Mouse (Mus musculus): ENCODE measurements at regions not wholly inside any gene's neighbourhood (a gene's known extent, or its start where the extent isn't known, plus 50 kb on each side); places are given as distances from the start of the nearest gene placed in this dataset.

- DNase-seq (ENCODE audit: low read depth, low spot score), result no peak
Measured at GRCm38 (mm10) chr3:149503992-149504391, 513.6 kb upstream of the Adgrl2 start.

DNA sequence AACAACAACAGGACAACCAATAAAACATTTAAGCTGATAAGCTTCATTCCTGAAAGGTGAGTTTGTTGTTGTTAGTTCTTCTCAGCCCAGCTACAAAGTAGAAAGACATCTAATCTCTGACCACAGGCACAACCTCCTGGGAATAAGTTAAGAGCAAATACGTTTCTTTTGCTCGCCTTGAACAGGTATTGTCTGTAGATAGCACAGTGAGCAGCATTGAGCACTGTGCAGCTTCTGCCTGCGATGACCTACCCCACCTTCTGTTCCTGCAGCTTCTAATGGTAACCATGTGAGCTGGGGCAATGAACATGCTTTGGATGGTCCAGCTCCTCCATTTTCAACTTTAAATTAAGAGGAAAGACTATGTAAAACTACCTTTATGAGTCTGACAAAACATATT is 509.8 kb upstream of the Adgrl2 start:
- DNase-seq (ENCODE audit: low read depth, low spot score), result no peak

GRCm38 (mm10) chr3:149498765-149499164 is 508.4 kb upstream of the Adgrl2 start:
- no peak for DNase-seq (ENCODE audit: low read depth, low spot score)

DNA sequence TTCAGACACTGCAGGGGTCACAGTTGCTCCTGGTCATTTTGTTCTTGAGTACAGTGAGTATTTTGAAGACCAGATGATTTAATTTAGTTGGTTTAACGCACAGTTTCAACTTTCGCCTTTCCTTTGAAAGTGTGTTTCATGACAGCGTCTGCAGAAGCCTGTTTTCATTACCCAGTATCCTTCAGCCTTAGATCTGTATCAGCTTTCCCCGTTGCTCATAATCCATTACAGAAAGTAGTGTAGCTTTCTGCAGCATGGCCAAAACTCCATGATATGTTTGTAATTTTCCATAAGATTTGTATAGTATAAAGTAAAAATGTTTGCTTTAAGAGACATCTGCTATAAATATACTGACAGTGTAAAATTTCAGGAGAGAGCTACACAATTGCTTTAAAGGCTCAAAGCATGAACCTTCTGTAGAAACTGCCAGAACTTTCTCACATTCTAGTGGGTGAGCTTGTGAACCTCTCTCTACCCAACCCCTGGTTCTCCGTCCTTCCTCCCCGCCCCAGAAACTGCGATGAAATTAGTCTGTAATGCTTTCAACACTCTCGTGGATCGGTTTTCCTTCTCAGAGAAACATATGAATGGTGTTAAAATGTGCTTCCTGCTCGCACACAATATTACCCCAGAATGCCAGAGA is 506.6 kb upstream of the Adgrl2 start:
- no peak for DNase-seq (ENCODE audit: low read depth, low spot score)

DNA sequence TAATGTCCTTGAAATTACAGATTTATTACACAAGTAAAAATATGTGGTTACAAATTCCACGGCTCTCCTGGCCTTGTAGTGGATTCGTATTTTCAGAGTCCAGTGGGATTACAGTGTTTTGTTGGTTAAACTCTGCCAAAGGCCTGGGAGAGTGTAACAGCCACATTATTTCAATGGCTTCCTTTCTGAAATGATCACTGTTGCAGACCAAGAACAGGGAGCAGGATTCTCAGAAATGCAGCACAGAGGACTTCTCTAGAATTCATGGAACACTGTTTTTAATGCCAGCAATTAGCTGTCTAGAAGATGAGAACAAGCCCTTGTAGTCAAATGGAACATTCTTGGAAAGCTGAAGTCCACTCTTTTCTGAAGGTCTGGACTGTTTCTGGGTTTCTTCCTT is 505.8 kb upstream of the Adgrl2 start:
- no peak for DNase-seq (ENCODE audit: low read depth, low spot score)

DNA sequence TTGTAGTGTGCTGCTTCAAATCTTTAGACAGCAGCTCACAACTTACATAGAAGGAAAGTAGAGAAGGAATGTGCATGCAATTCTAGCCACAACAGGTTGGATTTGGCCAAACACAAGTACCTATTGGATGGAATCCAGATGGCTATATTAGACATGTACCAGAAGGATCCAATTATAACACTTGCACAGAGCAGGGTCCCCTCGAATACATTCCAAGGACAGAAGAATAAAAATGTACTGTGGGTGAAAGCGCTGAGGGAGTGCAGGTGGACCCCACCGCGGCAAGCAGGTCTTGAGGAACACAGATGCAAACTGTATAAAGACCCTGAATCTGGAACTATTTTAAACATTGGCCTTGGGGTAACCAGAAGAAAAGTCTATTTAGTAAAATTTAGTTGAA is 497.8 kb upstream of the Adgrl2 start:
- DNase-seq (ENCODE audit: low read depth, low spot score), result no peak

GRCm38 (mm10) chr3:149485406-149485805 is 495.1 kb upstream of the Adgrl2 start:
- DNase-seq (ENCODE audit: low read depth, low spot score), result no peak

- no peak for DNase-seq (ENCODE audit: low read depth, low spot score)
Measured at GRCm38 (mm10) chr3:149484319-149484718, 494.0 kb upstream of the Adgrl2 start.

DNA sequence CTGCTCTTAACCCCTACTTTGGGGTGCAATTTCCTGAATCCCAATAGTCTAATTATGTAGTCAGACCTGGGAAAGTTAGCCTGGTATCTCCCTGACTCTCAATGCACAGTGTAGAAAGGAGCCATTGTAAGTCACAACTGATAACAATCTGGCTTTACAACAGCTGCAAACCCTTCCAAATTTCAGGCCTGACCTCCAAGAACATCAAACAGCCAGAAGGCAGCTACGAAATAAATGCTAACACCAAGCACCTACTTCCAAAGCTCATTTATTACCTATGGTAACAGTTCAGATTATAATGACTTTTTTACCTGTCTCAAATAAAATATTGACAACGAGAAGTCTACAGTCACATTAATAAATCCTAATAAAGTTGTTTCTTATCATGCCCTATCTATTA is 485.8 kb upstream of the Adgrl2 start:
- DNase-seq (ENCODE audit: low read depth, low spot score), result no peak

DNA sequence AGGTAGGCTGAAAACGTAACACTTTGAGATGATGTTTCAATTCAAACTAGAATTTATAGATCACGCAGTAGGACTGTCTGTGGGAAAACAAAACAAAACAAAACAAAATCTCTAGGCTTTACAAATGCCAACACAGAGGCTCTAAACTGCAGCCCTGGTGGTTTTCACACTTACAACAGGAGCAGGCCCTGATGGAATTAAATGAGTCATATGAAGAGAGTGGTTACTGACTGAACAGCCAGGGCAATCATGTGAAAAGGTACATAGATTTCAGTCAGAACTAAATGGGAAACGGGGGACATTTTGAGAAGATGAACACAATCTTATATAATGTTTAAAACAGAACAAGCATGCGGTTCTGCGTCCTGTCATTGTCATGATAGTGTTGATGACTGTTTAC is 476.6 kb upstream of the Adgrl2 start:
- DNase-seq (ENCODE audit: low read depth, low spot score), result no peak

GRCm38 (mm10) chr3:149464603-149465002 is 474.2 kb upstream of the Adgrl2 start:
- DNase-seq (ENCODE audit: low read depth, low spot score), result no peak

GRCm38 (mm10) chr3:149462121-149462541 is 471.8 kb upstream of the Adgrl2 start:
- no peak for DNase-seq (ENCODE audit: low read depth, low spot score)

DNA sequence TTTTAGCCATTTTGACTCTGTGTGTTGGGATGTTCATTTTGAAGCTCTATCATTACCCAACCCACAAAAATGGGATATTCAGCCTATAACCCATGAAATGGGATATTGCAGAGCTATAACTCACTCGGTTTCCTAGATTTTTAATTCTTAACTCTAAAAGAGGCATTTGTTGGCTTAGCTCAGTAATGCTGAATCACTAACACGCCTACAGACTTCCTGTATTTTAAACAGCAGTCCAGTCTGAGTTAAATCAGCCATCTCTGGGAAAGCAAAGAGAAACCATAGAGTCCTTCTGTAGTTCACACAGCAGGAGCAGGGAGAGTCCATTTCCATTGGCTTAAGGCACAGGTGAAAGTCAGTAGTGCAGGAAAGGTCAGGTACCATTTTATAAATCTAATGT is 471.3 kb upstream of the Adgrl2 start:
- DNase-seq (ENCODE audit: low read depth, low spot score), result no peak

GRCm38 (mm10) chr3:149449376-149449775 is 459.0 kb upstream of the Adgrl2 start:
- no peak for DNase-seq (ENCODE audit: low read depth, low spot score)

GRCm38 (mm10) chr3:149445991-149446564 is 455.7 kb upstream of the Adgrl2 start:
- no peak for DNase-seq (ENCODE audit: low read depth, low spot score)

DNA sequence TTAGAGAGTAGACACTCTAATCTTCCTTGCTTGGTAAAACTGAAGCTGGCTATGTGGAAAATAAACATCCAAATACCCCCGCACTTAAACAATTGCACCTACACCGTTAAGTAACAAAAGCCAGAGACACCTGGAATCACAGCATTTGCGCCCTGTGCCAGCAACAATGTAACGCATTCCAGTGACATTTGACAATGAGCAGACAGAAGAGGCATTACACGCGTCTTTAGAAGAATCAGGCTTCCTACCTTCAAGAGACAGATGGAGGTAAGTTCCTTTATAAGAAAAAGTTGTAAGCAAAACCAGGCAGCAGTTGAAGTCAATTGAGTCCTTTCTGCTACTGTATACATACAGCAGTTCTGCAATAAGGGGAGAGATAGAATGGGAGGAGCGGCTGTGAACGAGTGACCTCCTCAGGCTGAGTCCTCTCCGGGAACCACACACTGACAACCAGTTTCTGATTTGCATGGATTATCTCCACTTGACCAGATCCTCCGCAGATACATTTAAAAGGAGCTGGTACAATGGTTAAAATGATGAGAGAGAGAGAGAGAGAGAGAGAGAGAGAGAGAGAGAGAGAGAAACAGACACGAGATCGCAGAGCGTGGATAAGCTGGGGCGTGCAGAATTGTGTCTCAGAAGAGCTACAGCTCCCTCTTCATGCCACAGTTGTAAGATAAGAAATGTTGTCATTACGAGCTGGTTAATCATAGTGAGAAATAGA is 454.7 kb upstream of the Adgrl2 start:
- peak; percentile 20 for DNase-seq (ENCODE audit: low read depth, low spot score)

DNA sequence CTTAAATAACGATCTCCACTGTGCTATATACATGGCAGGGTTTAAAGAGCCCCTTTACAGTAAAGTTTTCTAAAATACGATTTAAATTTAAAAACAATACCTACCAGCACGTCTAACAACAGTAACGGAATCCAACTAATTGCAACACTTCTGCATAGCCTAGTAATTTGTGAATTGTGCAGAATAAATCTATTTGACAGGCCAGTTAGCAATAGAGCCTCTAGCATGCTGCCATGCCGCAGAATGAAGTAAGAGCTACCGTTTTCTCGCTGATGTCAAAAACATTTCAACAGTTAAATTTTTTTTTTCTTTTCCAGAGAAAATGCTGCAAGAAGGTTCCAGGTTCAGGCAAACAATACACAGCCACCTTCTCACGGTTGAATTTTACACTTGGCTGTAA is 454.0 kb upstream of the Adgrl2 start:
- DNase-seq (ENCODE audit: low read depth, low spot score), result no peak

DNA sequence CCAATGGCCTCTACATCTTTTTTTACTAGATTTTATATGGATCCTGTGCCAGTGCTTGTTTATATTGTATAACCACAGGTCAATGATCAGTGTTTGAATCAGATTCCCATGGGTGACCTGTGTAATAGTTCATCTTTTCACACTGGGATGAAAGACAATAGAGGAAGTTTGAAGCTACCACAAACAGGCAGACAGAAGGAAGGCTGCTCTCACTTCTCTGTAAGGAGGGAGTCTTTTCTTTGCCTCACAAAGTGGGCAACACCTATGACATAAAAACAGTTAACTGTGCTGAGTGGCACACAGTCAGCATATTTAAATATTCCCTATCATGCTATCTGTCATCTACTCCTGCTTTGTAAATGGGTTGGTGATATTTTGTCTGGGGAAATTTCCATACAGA is 450.9 kb upstream of the Adgrl2 start:
- DNase-seq (ENCODE audit: low read depth, low spot score), result no peak

- no peak for DNase-seq (ENCODE audit: low read depth, low spot score)
Measured at GRCm38 (mm10) chr3:149437763-149438162, 447.4 kb upstream of the Adgrl2 start.

- DNase-seq (ENCODE audit: low read depth, low spot score), result no peak
Measured at GRCm38 (mm10) chr3:149436944-149437343, 446.6 kb upstream of the Adgrl2 start.

- no peak for DNase-seq (ENCODE audit: low read depth, low spot score)
Measured at GRCm38 (mm10) chr3:149436420-149436819, 446.1 kb upstream of the Adgrl2 start.

DNA sequence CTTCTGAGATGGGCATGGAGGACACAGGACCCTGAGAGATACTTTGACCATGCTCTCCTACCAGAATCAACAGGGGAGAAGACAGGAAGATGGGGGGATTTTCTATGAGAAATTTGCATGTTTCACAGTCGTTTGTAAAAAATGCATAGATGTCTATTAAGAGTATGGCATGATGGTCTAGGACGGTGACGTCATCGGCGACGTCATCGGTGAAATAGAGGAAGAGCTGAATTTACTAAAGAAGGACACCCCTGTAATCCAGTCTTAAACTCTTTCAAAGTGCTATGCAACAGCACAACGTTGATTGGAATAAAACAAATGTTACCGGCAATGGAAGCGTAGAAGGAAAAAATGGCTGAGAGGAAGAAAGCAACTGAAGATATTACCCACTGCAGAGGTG is 441.4 kb upstream of the Adgrl2 start:
- DNase-seq (ENCODE audit: low read depth, low spot score), result no peak
